Mouse (Mus musculus): ENCODE data around the gene Samd15.
A peak's percentile ranks its signal among the peaks of the same experiment; 100 is the strongest.
"Not testable (repeated sequence)": the region's sequence is repeated elsewhere in the genome, so short reads cannot be mapped to it uniquely, and the experiment has no call there.

The Samd15 gene

GRCm38 (mm10) chr12:87199206-87199972 is at the start of gene Samd15:
Samd15 (plus strand) TSS chr12:87199723.
- peak; percentile 48 for DNase-seq (ENCODE audit: low read depth, low spot score)

- not testable (repeated sequence) for DNase-seq (ENCODE audit: low read depth, low spot score)
Observed at GRCm38 (mm10) chr12:87154448-87154847, 45.1 kb upstream of the Samd15 start.

- no peak for DNase-seq (ENCODE audit: low read depth, low spot score)
Observed at GRCm38 (mm10) chr12:87157361-87157760, 42.2 kb upstream of the Samd15 start.

GRCm38 (mm10) chr12:87158099-87158498 is 41.4 kb upstream of the Samd15 start:
- no peak for DNase-seq (ENCODE audit: low read depth, low spot score)

- no peak for DNase-seq (ENCODE audit: low read depth, low spot score)
Observed at GRCm38 (mm10) chr12:87160310-87160709, 39.2 kb upstream of the Samd15 start.

GRCm38 (mm10) chr12:87160815-87161214 is 38.7 kb upstream of the Samd15 start:
- DNase-seq (ENCODE audit: low read depth, low spot score) = no peak

- DNase-seq (ENCODE audit: low read depth, low spot score) = peak; percentile 41
Observed at GRCm38 (mm10) chr12:87175194-87175946, 24.2 kb upstream of the Samd15 start.

GRCm38 (mm10) chr12:87177631-87178030 is 21.9 kb upstream of the Samd15 start:
- DNase-seq (ENCODE audit: low read depth, low spot score) = no peak

GRCm38 (mm10) chr12:87193008-87193407 is 6.5 kb upstream of the Samd15 start:
- no peak for DNase-seq (ENCODE audit: low read depth, low spot score)

GRCm38 (mm10) chr12:87195069-87195468 is 4.5 kb upstream of the Samd15 start:
- no peak for DNase-seq (ENCODE audit: low read depth, low spot score)

- no peak for DNase-seq (ENCODE audit: low read depth, low spot score)
Observed at GRCm38 (mm10) chr12:87196310-87196709, 3.2 kb upstream of the Samd15 start.

GRCm38 (mm10) chr12:87198792-87199191 is 731 bp upstream of the Samd15 start:
- DNase-seq (ENCODE audit: low read depth, low spot score) = no peak

GRCm38 (mm10) chr12:87199973-87200586 is 557 bp downstream of the Samd15 start, which contains the start of gene Tmed8:
Tmed8 (minus strand) TSS chr12:87200454.
- peak; percentile 88 for DNase-seq (ENCODE audit: low read depth, low spot score)

GRCm38 (mm10) chr12:87201694-87202093 is 2.2 kb downstream of the Samd15 start:
- no peak for DNase-seq (ENCODE audit: low read depth, low spot score)

- not testable (repeated sequence) for DNase-seq (ENCODE audit: low read depth, low spot score)
Observed at GRCm38 (mm10) chr12:87205789-87206188, 6.3 kb downstream of the Samd15 start.

GRCm38 (mm10) chr12:87212844-87213606 is 13.5 kb downstream of the Samd15 start:
- DNase-seq (ENCODE audit: low read depth, low spot score) = no peak

GRCm38 (mm10) chr12:87216053-87216452 is 16.5 kb downstream of the Samd15 start:
- no peak for DNase-seq (ENCODE audit: low read depth, low spot score)

- DNase-seq (ENCODE audit: low read depth, low spot score) = peak; percentile 21
Observed at GRCm38 (mm10) chr12:87217596-87217995, 18.1 kb downstream of the Samd15 start.

- DNase-seq (ENCODE audit: low read depth, low spot score) = peak; percentile 35
Observed at GRCm38 (mm10) chr12:87219362-87219761, 19.8 kb downstream of the Samd15 start.

- DNase-seq (ENCODE audit: low read depth, low spot score) = no peak
Observed at GRCm38 (mm10) chr12:87224950-87225349, 25.4 kb downstream of the Samd15 start.

- DNase-seq (ENCODE audit: low read depth, low spot score) = peak; percentile 34
Observed at GRCm38 (mm10) chr12:87226801-87227200, 27.3 kb downstream of the Samd15 start.
